Mouse (Mus musculus) myocyte (in vitro differentiated cells): ENCODE results near the gene Ugt1a9. TPM values are rescaled to one million over a fixed set of nuclear protein-coding genes. Genes with fewer than 3 reads are reported as not detected.

Experiments
- H3K27me3 ChIP-seq: one replicate; pipeline ENCODE4 v1.6.1; 2011; ENCODE audit not compliant: control insufficient read depth, insufficient read depth, insufficient read length
- H3K36me3 ChIP-seq: one replicate; pipeline ENCODE4 v1.6.1; 2011; ENCODE audit not compliant: control insufficient read depth, insufficient read depth
- H3K4me2 ChIP-seq: one replicate; pipeline ENCODE4 v1.6.1; 2011; ENCODE audit warnings: low read depth, control low read depth
- H3K4me3 ChIP-seq: one replicate; pipeline ENCODE4 v1.5.1; 2011; ENCODE audit warnings: mild to moderate bottlenecking, control low read depth, moderate library complexity
- H3K79me2 ChIP-seq: one replicate; pipeline ENCODE4 v1.6.1; 2011; ENCODE audit not compliant: control insufficient read depth, insufficient read depth
- H3ac ChIP-seq: one replicate; pipeline ENCODE4 v1.6.1; 2011; ENCODE audit not compliant: control insufficient read depth, insufficient read length
- CEBPB ChIP-seq: IDR thresholded peaks from 2 replicates; pipeline ENCODE4 v1.6.1; 2011; ENCODE audit warnings: mild to moderate bottlenecking, moderate library complexity; ENCODE audit not compliant: poor library complexity, insufficient read depth, severe bottlenecking
- E2F4 ChIP-seq: IDR thresholded peaks from one replicate; pipeline ENCODE4 v1.6.1; 2011; ENCODE audit warnings: mild to moderate bottlenecking, control low read depth, moderate library complexity; ENCODE audit not compliant: insufficient read depth
- MAX ChIP-seq: IDR thresholded peaks from one replicate; pipeline ENCODE4 v1.6.1; 2011; ENCODE audit warnings: low read depth, mild to moderate bottlenecking, control low read depth
- MYOD1 ChIP-seq, 3 experiments: IDR thresholded peaks; one replicate each; pipeline ENCODE4 v1.6.1; 2011; ENCODE audit warnings: control low read depth in 2 of 3, low read depth in 2 of 3, mild to moderate bottlenecking in 2 of 3, moderate library complexity in 1 of 3; ENCODE audit not compliant: insufficient read length in 2 of 3, control insufficient read depth in 1 of 3
- MYOG ChIP-seq, 3 experiments: IDR thresholded peaks; one replicate each; pipeline ENCODE4 v1.6.1; 2011; ENCODE audit warnings: control low read depth in 2 of 3, low read depth in 2 of 3, mild to moderate bottlenecking in 2 of 3; ENCODE audit not compliant: insufficient read length in 2 of 3, control insufficient read depth in 1 of 3, insufficient read depth in 1 of 3
- POLR2A ChIP-seq: IDR thresholded peaks from one replicate; pipeline ENCODE4 v1.6.1; 2011; ENCODE audit warnings: low read depth, mild to moderate bottlenecking, control low read depth, moderate library complexity; ENCODE audit not compliant: insufficient read length
- POLR2AphosphoS2 ChIP-seq: IDR thresholded peaks from one replicate; pipeline ENCODE4 v1.6.1; 2011; ENCODE audit warnings: low read depth, control low read depth; ENCODE audit not compliant: insufficient read length
- REST ChIP-seq: IDR thresholded peaks from one replicate; pipeline ENCODE4 v1.6.1; 2011; ENCODE audit warnings: mild to moderate bottlenecking, control low read depth, moderate library complexity; ENCODE audit not compliant: insufficient read depth, insufficient read length
- SRF ChIP-seq: IDR thresholded peaks from one replicate; pipeline ENCODE4 v1.6.1; 2011; ENCODE audit warnings: low read depth; ENCODE audit not compliant: control insufficient read depth, insufficient read length
- TCF12 ChIP-seq: IDR thresholded peaks from one replicate; pipeline ENCODE4 v1.6.1; 2011; ENCODE audit warnings: mild to moderate bottlenecking, control low read depth; ENCODE audit not compliant: poor library complexity, insufficient read depth, severe bottlenecking
- TCF3 ChIP-seq: IDR thresholded peaks from one replicate; pipeline ENCODE4 v1.6.1; 2011; ENCODE audit warnings: low read depth, control low read depth; ENCODE audit not compliant: insufficient read length
- USF1 ChIP-seq: IDR thresholded peaks from one replicate; pipeline ENCODE4 v1.6.1; 2011; ENCODE audit warnings: low read depth, mild to moderate bottlenecking, control low read depth, moderate library complexity
- polyA plus RNA-seq: library from polyadenylated mRNA; unstranded; fragments of >200 nt; fragmentation: generic; extraction: Trizol; gene quantifications from one replicate; pipeline ENCODE4 v1.2.1, GENCODE M21; 2012; ENCODE audit warnings: missing spikeins

Gene Ugt1a9
- polyA plus RNA-seq, 1 experiment: not detected

GRCm38 (mm10) chr1:88240072-88240471 lies 169.5 kb downstream of the Ugt1a9 start:
- no peaks in the 10 kb centered on the region for H3K79me2 ChIP-seq
- no peaks in the 10 kb centered on the region for H3K36me3 ChIP-seq
- H3K4me2 ChIP-seq: no peak overlapping the region
- H3K27me3 ChIP-seq: peaks cover 15% of the 10 kb centered on the region
- H3ac ChIP-seq: no peak overlapping the region
- no peak for TF ChIP-seq MYOG (IDR thresholded peaks at IDR 0.05; ENCODE audit: control insufficient read depth in 1 of 3, insufficient read depth in 1 of 3, insufficient read length in 2 of 3, low read depth in 2 of 3)
- TF ChIP-seq TCF12: no peak
- no peak for TF ChIP-seq POLR2A
- TF ChIP-seq SRF: no peak
- no peak for TF ChIP-seq POLR2AphosphoS2
- no peak for TF ChIP-seq MAX
- TF ChIP-seq CEBPB: no peak
- no peak for TF ChIP-seq E2F4
- no peak for TF ChIP-seq USF1
- TF ChIP-seq REST: no peak
- no peak for TF ChIP-seq MYOD1 (IDR thresholded peaks at IDR 0.05; ENCODE audit: control insufficient read depth in 1 of 3, insufficient read length in 2 of 3, low read depth in 2 of 3)
- TF ChIP-seq TCF3: no peak
- no peak overlapping the region for H3K4me3 ChIP-seq

GRCm38 (mm10) chr1:88240579-88240978 lies 170.0 kb downstream of the Ugt1a9 start:
- H3ac ChIP-seq: no peak overlapping the region
- no peak overlapping the region for H3K4me3 ChIP-seq
- peaks cover 14% of the 10 kb centered on the region for H3K27me3 ChIP-seq
- no peaks in the 10 kb centered on the region for H3K36me3 ChIP-seq
- no peak overlapping the region for H3K4me2 ChIP-seq
- no peaks in the 10 kb centered on the region for H3K79me2 ChIP-seq
- TF ChIP-seq MYOD1 (IDR thresholded peaks at IDR 0.05; ENCODE audit: control insufficient read depth in 1 of 3, insufficient read length in 2 of 3, low read depth in 2 of 3): no peak
- TF ChIP-seq REST: no peak
- no peak for TF ChIP-seq POLR2A
- no peak for TF ChIP-seq MAX
- TF ChIP-seq TCF3: no peak
- TF ChIP-seq SRF: no peak
- no peak for TF ChIP-seq USF1
- no peak for TF ChIP-seq TCF12
- TF ChIP-seq E2F4: no peak
- TF ChIP-seq POLR2AphosphoS2: no peak
- no peak for TF ChIP-seq CEBPB
- TF ChIP-seq MYOG (IDR thresholded peaks at IDR 0.05; ENCODE audit: control insufficient read depth in 1 of 3, insufficient read depth in 1 of 3, insufficient read length in 2 of 3, low read depth in 2 of 3): no peak

DNA sequence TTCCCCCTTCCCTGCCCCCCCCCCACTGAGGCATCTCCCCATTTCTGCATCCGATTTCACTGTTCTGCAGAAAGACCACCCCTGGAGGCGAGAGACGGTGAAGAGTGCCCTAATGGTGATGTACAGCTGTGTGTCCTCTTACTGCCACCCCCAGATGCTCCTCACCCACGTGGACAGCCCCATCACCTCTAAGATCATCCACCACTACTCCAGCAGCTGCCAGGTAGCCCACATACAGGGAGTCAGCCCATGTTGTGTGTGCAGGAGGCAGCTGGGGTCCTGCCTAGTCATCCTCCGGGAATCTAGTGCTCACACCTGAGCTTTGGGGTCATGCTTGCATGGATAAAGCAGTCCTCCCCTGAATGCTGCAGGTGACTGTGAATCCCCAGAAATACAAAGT lies 173.3 kb downstream of the Ugt1a9 start:
- Histone ChIP-seq H3K4me3 (no peak overlapping the region), H3ac (no peak overlapping the region), H3K36me3 (no peaks in the 10 kb centered on the region), H3K79me2 (no peaks in the 10 kb centered on the region), H3K27me3 (peaks cover 6% of the 10 kb centered on the region), H3K4me2 (no peak overlapping the region)
- TF ChIP-seq MYOG (IDR thresholded peaks at IDR 0.05; ENCODE audit: control insufficient read depth in 1 of 3, insufficient read depth in 1 of 3, insufficient read length in 2 of 3, low read depth in 2 of 3): no peak
- no peak for TF ChIP-seq E2F4
- TF ChIP-seq TCF3: no peak
- TF ChIP-seq REST: no peak
- TF ChIP-seq SRF: no peak
- no peak for TF ChIP-seq MAX
- TF ChIP-seq TCF12: no peak
- TF ChIP-seq POLR2A: no peak

GRCm38 (mm10) chr1:88245881-88246280 lies 175.3 kb downstream of the Ugt1a9 start:
- no peak overlapping the region for H3K4me2 ChIP-seq
- no peak overlapping the region for H3K4me3 ChIP-seq
- no peak overlapping the region for H3ac ChIP-seq
- H3K27me3 ChIP-seq: peaks cover 10% of the 10 kb centered on the region
- no peaks in the 10 kb centered on the region for H3K79me2 ChIP-seq
- H3K36me3 ChIP-seq: no peaks in the 10 kb centered on the region
- TF ChIP-seq SRF (no peak), POLR2AphosphoS2 (no peak), CEBPB (no peak), TCF12 (no peak)

GRCm38 (mm10) chr1:88246386-88246785 lies 175.8 kb downstream of the Ugt1a9 start:
- no peaks in the 10 kb centered on the region for H3K36me3 ChIP-seq
- TF ChIP-seq MYOG (IDR thresholded peaks at IDR 0.05; ENCODE audit: control insufficient read depth in 1 of 3, insufficient read depth in 1 of 3, insufficient read length in 2 of 3, low read depth in 2 of 3) (no peak), MYOD1 (IDR thresholded peaks at IDR 0.05; ENCODE audit: control insufficient read depth in 1 of 3, insufficient read length in 2 of 3, low read depth in 2 of 3) (no peak), MAX (no peak), TCF12 (no peak), POLR2AphosphoS2 (no peak)
- H3K79me2 ChIP-seq: no peaks in the 10 kb centered on the region
- peaks cover 14% of the 10 kb centered on the region for H3K27me3 ChIP-seq
- no peak overlapping the region for H3K4me2 ChIP-seq
- no peak overlapping the region for H3ac ChIP-seq
- H3K4me3 ChIP-seq: no peak overlapping the region
